Mouse (Mus musculus) embryonic fibroblast, embryonic 13.5 days (primary cell): Measurements from ENCODE around the gene Tspan32. TPM values are rescaled to one million over a fixed set of nuclear protein-coding genes. Genes with fewer than 3 reads are reported as not detected.

ENCODE experiments used
- H3K27ac ChIP-seq: 2 replicates; pipeline ENCODE4 v1.5.1; 2012; ENCODE audit warnings: low read length, control low read depth, inconsistent platforms; ENCODE audit not compliant: insufficient read depth
- H3K4me1 ChIP-seq: 2 replicates; pipeline ENCODE4 v1.6.1; 2011; ENCODE audit warnings: low read length; ENCODE audit not compliant: control insufficient read depth, insufficient read depth
- H3K4me3 ChIP-seq: 2 replicates; pipeline ENCODE4 v1.5.1; 2011; ENCODE audit warnings: mild to moderate bottlenecking, control low read depth, low read length; ENCODE audit not compliant: insufficient read depth
- CTCF ChIP-seq: IDR thresholded peaks from 2 replicates; pipeline ENCODE4 v1.5.1; 2011; ENCODE audit warnings: mild to moderate bottlenecking, control low read depth, low read length, moderate library complexity, borderline replicate concordance; ENCODE audit not compliant: insufficient read depth
- POLR2A ChIP-seq: IDR thresholded peaks from 2 replicates; pipeline ENCODE4 v1.6.1; 2011; ENCODE audit warnings: low read depth, mild to moderate bottlenecking, control low read depth, low read length, moderate library complexity
- polyA plus RNA-seq: library from polyadenylated mRNA; stranded (reverse); fragments of >200 nt; gene quantifications from 2 replicates; pipeline ENCODE4 v1.2.4, GENCODE M21; 2011; ENCODE audit warnings: low read depth; ENCODE audit not compliant: missing spikeins, insufficient read length

The Tspan32 gene
- polyA plus RNA-seq, 1 experiment: not detected

DNA sequence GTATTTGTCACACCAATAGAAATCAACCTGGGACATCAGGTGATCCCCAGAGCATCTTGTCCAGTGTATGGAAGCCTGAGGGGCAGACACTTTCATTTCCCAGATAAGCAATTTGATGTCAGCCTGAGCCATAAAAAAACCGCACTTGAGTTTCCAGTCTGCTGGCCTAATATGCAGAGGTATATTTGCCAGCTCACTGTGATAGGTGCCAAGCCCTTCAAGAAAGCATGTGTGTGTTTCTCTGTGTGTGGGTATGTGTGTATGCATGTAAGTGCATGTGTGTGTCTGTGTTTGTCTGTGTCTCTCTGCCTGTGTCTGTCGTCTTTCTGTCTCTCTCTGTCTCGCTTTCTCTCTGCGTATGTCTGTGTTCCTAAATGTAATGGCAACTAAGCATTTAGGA is 22.4 kb downstream of the Tspan32 start:
- H3K27ac ChIP-seq: no peak overlapping the region

DNA sequence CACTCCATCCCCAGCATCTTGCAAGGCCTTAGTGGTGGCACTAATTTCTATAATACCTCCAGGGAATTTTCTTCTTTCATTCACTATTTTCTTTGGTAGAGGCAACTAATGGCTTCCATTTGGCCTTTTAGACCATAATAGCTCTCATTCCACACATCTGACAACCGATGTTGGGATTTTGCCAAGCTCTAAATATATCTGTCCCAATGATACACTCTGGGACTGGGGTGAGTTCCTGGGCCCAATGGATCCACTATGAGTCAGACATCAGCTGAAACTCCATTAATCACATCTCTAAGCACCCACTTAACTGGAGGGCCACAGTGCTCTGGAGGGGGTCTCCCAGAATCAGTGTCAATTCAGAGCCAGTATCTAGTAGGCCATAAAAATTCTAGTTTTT is 27.0 kb downstream of the Tspan32 start:
- H3K27ac ChIP-seq: peak overlapping the region; percentile 53; the same call in 1 of the 2 replicates
- TF ChIP-seq POLR2A: no peak
- TF ChIP-seq CTCF: no peak

More for the DNA sequence above, 22.4 kb downstream of the Tspan32 start:
- TF ChIP-seq CTCF (no peak), POLR2A (no peak)
- Histone ChIP-seq H3K4me3 (no peak overlapping the region), H3K4me1 (peaks cover 12% of the 10 kb centered on the region)

DNA sequence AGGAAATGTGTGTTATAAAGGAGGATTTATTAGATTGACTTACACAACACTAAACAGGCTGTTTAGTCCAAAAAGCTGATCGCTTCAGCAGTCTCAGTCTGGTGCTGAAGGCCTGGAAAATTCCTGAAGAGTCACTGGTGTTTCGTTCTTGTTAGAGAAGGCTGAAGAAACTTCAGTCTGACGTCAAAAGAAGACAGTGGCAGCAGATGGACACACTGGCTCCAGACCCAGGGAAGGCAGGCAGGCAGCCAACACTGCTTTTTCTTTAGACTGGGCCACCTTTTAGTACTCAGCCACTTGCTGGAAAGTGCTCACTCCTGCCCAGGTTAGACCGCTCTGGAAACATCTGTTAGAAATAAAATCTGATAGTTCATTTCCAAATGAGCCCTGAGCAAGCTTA is 28.7 kb downstream of the Tspan32 start:
- no peak overlapping the region for H3K4me3 ChIP-seq
- no peak for TF ChIP-seq CTCF
- TF ChIP-seq POLR2A: no peak
- 0 out of 2 replicates have a peak overlapping the region, but pooled peaks have one; percentile 19 for H3K27ac ChIP-seq
- peaks cover 14% of the 10 kb centered on the region for H3K4me1 ChIP-seq

More for the DNA sequence above, 27.0 kb downstream of the Tspan32 start:
- H3K4me1 ChIP-seq: peaks cover 11% of the 10 kb centered on the region
- no peak overlapping the region for H3K4me3 ChIP-seq

DNA sequence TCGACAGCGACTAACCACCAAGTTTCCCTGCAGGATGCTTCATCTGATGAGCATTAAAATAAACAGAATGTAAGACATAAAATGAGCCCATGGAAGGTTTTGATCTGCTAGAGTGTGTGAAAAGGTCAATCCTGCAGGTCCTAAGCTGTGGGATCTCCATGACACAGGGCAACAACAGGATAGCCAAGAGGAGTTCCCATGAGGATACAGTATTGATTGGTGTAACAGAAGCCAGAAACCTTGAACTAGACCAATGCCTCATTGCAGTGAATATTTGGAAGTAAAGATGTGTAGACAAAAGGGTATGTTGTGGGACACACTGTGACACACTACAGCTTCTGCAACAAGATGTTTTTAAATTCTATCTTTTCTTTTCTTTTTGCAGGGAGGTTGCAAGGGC is 29.3 kb downstream of the Tspan32 start:
- peak overlapping the region; percentile 79 for H3K27ac ChIP-seq
- no peak overlapping the region for H3K4me3 ChIP-seq
- peaks cover 16% of the 10 kb centered on the region for H3K4me1 ChIP-seq
- no peak for TF ChIP-seq CTCF
- TF ChIP-seq POLR2A: no peak

DNA sequence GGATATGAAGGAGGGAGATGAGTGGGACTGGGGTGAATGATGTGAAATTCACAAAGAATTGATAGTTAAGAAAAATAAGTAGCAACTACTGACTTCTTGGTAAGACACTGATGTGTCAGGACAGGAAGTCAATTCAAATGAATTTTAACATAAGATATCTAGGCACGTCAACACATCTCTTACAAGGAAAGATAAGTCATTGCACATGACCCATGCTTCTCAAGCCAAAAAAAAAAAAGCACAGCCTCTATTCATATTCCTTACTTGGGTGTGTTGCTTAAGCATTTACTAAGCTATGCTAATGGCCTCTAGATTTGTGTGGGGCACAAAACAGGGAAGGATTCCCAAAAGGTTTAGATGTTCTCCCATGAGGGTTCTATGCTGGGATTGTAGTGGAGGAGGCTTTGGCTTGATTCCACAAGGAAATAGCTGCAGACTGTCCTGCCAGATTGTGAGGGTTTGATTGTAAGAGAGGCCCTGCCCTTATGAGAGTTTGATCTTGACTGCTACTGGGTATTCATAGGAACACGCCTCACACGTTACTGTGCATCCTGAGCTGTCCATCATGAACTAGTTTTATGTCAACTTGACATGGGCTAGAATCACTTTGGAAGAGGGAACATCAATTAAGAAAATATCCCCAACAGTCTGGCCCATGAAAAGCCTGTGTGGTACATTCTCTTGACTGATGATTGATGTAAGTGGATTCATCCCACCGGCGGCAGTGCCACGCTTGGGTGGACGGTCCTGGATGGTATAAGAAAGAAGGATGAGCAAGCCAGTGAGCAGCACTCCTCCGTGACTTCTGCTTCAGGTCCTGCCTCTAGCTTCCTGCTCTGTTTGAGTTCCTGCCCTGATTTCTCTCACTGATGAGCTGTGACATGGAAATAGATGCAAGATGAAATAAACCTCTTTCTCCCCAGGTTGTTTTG is 29.9 kb downstream of the Tspan32 start:
- Histone ChIP-seq H3K4me1 (peaks cover 16% of the 10 kb centered on the region), H3K4me3 (no peak overlapping the region), H3K27ac (peak overlapping the region; percentile 79)
- TF ChIP-seq CTCF: no peak
- TF ChIP-seq POLR2A: no peak

DNA sequence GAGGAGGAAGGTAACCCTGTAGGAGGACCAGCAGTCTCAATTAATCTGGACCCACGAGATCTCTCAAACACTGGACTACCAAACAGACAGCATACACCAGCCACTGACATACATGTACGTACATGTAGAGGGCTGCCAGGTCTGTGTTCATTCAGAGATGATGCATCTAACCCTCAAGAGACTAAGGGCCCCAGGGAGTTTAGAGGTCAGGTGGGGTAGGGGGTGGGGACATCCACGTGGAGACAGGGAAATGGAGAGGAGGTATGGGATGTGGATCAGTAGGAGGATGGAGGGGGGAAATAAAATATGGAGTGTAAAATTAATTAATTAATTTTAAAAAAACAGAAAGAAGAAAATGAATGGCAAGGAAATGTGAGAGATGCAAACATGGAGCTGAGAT is 31.9 kb downstream of the Tspan32 start:
- TF ChIP-seq CTCF (no peak), POLR2A (no peak)

DNA sequence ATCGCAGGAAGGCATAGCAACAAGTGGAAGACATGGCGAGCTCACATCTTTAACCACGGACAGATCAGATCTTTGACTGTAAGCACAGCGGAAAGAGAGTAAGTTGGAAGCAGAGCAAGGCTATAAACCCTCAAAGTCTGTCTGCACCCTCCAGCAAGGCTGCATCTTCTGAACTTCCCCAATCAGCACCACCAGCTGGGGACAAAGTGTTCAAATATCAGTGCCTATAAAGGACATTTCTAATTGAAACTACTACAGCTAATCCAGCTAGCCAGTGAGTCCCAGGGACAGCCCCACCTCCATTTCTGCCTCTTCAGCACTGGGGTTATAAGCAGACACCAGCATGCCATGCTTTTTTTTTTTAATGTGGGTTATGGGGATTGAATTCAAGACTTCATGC is 32.5 kb downstream of the Tspan32 start:
- H3K4me3 ChIP-seq: no peak overlapping the region
- H3K4me1 ChIP-seq: peaks cover 12% of the 10 kb centered on the region
- TF ChIP-seq POLR2A: no peak
- no peak for TF ChIP-seq CTCF
- no peak overlapping the region for H3K27ac ChIP-seq

More for the DNA sequence above, 31.9 kb downstream of the Tspan32 start:
- Histone ChIP-seq H3K27ac (no peak overlapping the region), H3K4me1 (peaks cover 13% of the 10 kb centered on the region), H3K4me3 (no peak overlapping the region)

DNA sequence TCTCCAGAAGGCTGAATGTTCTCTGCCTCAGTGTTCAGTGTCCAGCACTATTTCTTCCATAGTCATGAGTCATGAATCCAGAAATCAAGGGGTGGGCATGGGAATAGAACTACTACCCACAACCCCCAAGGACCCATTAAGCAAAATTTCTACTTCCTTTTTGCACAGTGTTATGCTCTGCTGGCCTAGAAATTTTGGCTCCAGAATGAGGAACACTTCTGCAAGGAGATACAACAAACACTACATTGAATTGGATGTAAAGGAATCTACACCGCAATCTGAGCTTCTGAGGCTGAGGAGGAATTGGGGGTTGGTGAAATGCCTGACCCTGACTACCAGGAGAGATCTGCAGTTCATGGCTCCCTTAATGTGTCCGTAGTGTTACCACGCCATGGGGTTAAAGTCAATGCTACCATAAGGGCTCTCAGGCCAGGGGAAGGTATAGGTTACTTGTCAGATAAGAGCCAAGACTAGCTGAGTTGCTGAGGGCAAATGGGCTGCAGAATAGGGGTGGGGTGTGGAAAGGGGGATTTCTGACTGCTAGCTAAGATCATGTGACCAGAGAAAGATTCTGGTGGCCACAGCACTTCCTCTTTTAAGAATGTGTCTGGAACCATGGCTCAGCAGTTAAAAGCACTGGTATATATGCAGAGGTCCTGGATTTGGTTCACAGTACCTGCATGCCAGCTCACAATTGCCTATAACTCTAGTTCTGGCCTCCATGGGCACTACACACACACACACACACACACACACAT is 33.5 kb downstream of the Tspan32 start:
- TF ChIP-seq POLR2A (no peak), CTCF (no peak)
- peaks cover 9% of the 10 kb centered on the region for H3K4me1 ChIP-seq
- no peak overlapping the region for H3K4me3 ChIP-seq
- H3K27ac ChIP-seq: no peak overlapping the region

DNA sequence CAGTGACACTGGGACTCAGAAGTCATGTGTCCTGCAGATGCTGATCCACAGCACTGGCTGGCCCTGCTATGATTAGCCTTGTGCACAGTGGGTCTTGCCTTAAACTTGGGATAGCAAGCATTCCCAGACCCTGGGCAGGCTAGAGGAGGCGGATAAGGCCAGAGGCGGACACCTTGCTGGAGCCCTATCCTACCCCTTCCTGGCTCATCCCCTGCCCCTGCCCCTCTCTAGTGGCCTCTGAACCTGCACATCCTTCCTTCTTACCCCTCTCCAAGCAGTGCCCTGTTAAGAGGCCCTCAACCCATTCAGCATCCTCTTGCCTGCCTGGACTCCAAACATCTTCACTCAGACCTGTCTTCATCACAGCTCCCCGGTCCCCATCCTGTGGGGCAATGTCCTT is 35.7 kb downstream of the Tspan32 start:
- TF ChIP-seq CTCF: no peak
- TF ChIP-seq POLR2A: no peak
- peaks cover 9% of the 10 kb centered on the region; the same call in 1 of the 2 replicates for H3K4me1 ChIP-seq
- H3K27ac ChIP-seq: no peak overlapping the region
- H3K4me3 ChIP-seq: no peak overlapping the region
